Mouse (Mus musculus) lung, postnatal 0 days (tissue): ENCODE results near the gene Tescl. TPM values are rescaled to one million over a fixed set of nuclear protein-coding genes. Genes with fewer than 3 reads are reported as not detected.

ENCODE experiments used
- ATAC-seq: fragments of 200-750 bp; cut with Nextera tagmentation; 2 replicates; pipeline ENCODE4 v1.8.0; 2017; ENCODE audit warnings: moderate library complexity
- DNase-seq: peaks from one replicate; pipeline ENCODE4 v3.0.0-alpha.2; 2016; ENCODE audit warnings: low spot score
- H3K27ac ChIP-seq: fragments of 300-500 bp; sonication (generic); 2 replicates; pipeline ENCODE4 v1.5.1; 2014; ENCODE audit warnings: antibody characterized with exemption, mild to moderate bottlenecking, low read length, mixed read lengths
- H3K27me3 ChIP-seq: fragments of 300-500 bp; sonication (generic); replicated peaks from 2 replicates; pipeline ENCODE4 v1.6.1; 2014; ENCODE audit warnings: low read length, mixed read lengths; ENCODE audit not compliant: insufficient read depth
- H3K36me3 ChIP-seq: fragments of 300-500 bp; sonication (generic); 2 replicates; pipeline ENCODE4 v1.6.1; 2014; ENCODE audit warnings: low read length, mixed read lengths; ENCODE audit not compliant: insufficient read depth
- H3K4me1 ChIP-seq: fragments of 300-500 bp; sonication (generic); 2 replicates; pipeline ENCODE4 v1.6.1; 2014; ENCODE audit warnings: antibody characterized with exemption, low read depth, low read length, mixed read lengths; ENCODE audit not compliant: insufficient read depth
- H3K4me2 ChIP-seq: fragments of 300-500 bp; sonication (generic); replicated peaks from 2 replicates; pipeline ENCODE4 v1.6.1; 2014; ENCODE audit warnings: low read depth, mild to moderate bottlenecking, low read length, moderate library complexity, mixed read lengths
- H3K4me3 ChIP-seq: fragments of 300-500 bp; sonication (generic); 2 replicates; pipeline ENCODE4 v1.5.1; 2014; ENCODE audit warnings: low read depth, low read length
- H3K9ac ChIP-seq: fragments of 300-500 bp; sonication (generic); replicated peaks from 2 replicates; pipeline ENCODE4 v1.6.1; 2014; ENCODE audit warnings: low read depth, mild to moderate bottlenecking
- H3K9me3 ChIP-seq: fragments of 300-500 bp; sonication (generic); 2 replicates; pipeline ENCODE4 v1.6.1; 2016; ENCODE audit warnings: low read length, mixed read lengths
- CTCF ChIP-seq: IDR thresholded peaks from 2 replicates; pipeline ENCODE4 v1.5.1; 2016; ENCODE audit warnings: antibody characterized with exemption, mild to moderate bottlenecking
- EP300 ChIP-seq: IDR thresholded peaks from 2 replicates; pipeline ENCODE4 v1.6.1; 2016; ENCODE audit warnings: antibody characterized with exemption, mild to moderate bottlenecking, control low read depth
- WGBS: fragments of 180-500 bp; shearing (Covaris S2); extraction: QIAGEN DNeasy Blood & Tissue Kit; methylation state at CpG from one replicate; pipeline ENCODE4 v1.1.7; 2014; 5-methylcytosine and 5-hydroxymethylcytosine counted together
- polyA plus RNA-seq: library from polyadenylated mRNA; unstranded; fragments of >200 nt; fragmentation: Nextera tagmentation; extraction: Ambion mirVana; gene quantifications from 2 replicates; pipeline ENCODE4 v1.2.1, GENCODE M21; 2015

Gene Tescl
- polyA plus RNA-seq, 1 experiment from 2014 or later, result 0.27 TPM

DNA sequence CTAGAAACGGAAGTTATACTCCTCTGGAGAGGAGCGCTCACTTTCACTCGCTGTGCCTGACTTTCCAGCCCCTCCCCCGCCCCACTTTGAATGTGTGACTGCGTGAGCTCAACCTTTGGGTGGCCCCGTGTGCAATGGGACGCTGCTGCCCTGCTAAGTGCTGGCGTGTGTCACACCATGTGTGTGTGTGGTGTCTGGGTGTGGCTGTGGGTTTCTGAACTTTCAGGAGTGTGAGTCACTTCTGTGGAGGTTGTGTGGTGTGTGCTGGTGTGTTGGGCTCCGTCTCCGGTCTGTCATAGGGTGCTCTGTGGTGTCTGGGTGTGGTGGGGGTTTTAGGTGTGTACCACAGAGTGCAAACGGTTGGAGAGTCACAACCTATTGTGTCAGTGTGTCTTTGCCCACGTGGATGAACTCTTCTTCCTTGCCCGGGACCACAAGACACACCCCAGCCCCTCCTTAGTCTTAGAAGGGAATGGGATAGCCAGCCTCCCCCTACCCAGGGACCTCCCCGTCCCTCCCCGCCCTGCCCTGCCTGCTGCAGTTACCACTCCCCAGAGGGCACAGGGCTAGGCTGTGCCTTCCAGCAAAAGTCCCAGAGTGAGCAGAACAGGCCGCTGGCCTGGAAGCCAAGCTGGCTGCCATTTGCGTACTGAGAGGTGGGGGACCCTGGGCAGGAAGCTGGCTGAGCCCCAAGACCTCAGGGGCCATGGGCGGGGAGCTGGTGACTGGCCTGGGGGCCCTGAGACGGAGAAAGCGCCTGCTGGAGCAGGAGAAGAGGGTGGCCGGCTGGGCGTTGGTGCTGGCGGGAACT is 36.2 kb upstream of the Tescl start, which contains the start of gene Kcnn4:
Gene Kcnn4 (plus strand): TSS at position 533 of the 811 bp plus-strand sequence.
- 24% methylated on average over 22 of the region's 23 CpGs for WGBS
- H3K4me3 ChIP-seq, result no peak within 1 kb of the TSS
- peak; percentile 48 for DNase-seq
- H3K36me3 ChIP-seq, result no peaks in the 10 kb centered on the region
- peak; percentile 27 for ATAC-seq
- TF ChIP-seq EP300, result no peak
- TF ChIP-seq CTCF, result no peak
- no peak within 1 kb of the TSS for H3K9ac ChIP-seq
- peaks cover 2% of the 10 kb centered on the region; the same call in 1 of the 2 replicates for H3K4me1 ChIP-seq
- no peaks in the 10 kb centered on the region for H3K27me3 ChIP-seq
- H3K9me3 ChIP-seq, result no peaks in the 10 kb centered on the region
- no peak within 1 kb of the TSS for H3K27ac ChIP-seq
- peak within 1 kb of the TSS; percentile 11; the same call in 1 of the 2 replicates for H3K4me2 ChIP-seq

DNA sequence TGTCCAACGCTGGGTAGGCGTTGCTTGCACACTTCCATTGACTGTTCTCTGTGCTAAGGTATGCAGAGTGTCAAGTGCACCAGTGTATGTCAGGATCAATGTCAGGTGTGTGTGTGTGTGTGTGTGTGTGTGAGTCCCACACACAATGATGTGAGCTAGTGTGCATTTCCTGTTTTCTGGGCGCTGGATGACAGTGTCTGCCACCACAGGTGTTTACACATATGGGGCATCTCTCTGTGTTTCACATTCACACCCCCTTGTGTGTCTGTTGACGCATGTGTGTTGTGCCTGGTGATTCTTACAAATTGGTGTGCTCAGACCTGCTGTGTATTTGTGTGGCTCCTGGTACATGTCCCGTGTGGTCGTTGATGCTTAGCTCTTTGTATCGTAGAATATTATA is 35.2 kb upstream of the Tescl start:
- no peak overlapping the region for H3K9ac ChIP-seq
- peaks cover 2% of the 10 kb centered on the region; the same call in 1 of the 2 replicates for H3K4me1 ChIP-seq
- no peaks in the 10 kb centered on the region for H3K9me3 ChIP-seq
- no peak overlapping the region for H3K27ac ChIP-seq
- no peaks in the 10 kb centered on the region; the same call in 1 of the 2 replicates for H3K27me3 ChIP-seq
- 88% methylated on average over 7 of the region's 7 CpGs for WGBS
- DNase-seq, result no peak
- TF ChIP-seq EP300 (no peak), CTCF (no peak)
- no peaks in the 10 kb centered on the region for H3K36me3 ChIP-seq
- ATAC-seq, result no peak
- no peak overlapping the region for H3K4me3 ChIP-seq
- H3K4me2 ChIP-seq, result no peak overlapping the region

DNA sequence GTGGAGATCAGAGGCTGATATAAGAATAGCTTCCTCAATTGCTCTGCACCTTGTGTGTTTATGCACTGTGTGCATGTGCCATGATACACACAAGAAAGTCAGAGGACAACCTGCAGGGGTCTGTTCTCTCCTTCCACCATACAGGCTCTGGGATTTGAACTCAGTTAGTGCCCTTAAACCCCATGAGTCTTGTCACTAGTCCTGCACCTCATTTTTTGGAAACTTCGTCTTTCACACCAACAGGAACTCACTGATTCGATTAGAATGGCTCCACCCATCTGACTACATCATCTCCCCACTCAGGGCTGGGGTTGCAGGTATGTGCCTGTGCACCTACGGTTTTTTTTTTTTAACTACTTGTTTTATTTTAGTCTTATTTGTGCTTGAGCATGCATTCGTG is 34.5 kb upstream of the Tescl start:
- WGBS, result 53% methylated on average over 4 of the region's 4 CpGs
- H3K9ac ChIP-seq, result no peak overlapping the region
- ATAC-seq, result no peak
- TF ChIP-seq CTCF (no peak), EP300 (no peak)
- no peaks in the 10 kb centered on the region; the same call in 1 of the 2 replicates for H3K27me3 ChIP-seq
- no peak overlapping the region for H3K27ac ChIP-seq
- H3K4me1 ChIP-seq, result peaks cover 2% of the 10 kb centered on the region; the same call in 1 of the 2 replicates
- H3K9me3 ChIP-seq, result no peaks in the 10 kb centered on the region
- H3K4me3 ChIP-seq, result no peak overlapping the region
- DNase-seq, result no peak
- H3K36me3 ChIP-seq, result no peaks in the 10 kb centered on the region
- H3K4me2 ChIP-seq, result no peak overlapping the region

DNA sequence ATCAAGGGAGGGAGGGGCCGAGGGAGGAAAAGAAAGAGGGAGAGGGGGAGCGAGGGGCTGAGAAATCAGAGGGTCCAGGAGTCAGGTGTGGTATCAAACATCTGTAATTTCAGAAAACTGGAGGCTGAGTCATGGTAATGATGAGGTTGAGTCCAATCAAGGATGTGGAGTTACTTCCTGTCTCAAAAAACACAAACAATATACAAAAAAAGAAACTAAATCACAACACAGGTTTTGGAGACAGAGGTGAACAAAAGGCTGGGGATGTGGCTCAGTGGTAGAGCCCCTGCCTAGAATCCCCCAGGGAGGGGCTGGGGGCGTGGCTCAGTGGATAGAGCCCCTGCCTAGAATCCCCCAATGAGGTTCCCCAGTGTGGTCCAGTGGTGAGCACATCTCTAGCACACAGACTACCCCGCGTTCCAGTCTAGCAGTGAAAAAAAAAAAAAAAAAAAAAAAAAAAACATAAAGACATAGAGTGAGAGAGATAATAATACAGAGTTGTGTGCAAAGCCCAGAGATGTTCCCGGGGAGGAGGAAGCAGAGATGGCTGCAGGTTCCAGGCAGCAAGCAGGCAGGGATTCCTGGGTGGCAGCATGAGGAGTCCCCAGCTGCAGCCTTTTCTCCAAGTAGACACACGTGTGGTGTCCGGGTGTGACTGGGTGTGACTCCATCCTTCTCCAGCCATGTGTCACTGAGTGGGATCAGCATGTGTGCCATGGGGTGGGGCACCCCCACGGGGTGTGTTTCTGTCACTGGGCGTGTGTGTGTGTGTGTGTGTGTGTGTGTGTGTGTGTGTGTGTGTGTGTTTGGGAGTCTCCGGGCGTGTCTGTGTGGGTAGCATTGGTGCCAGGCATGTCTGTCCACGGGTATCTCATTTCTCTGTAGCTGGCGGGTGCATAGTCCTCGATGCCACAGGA is 33.2 kb upstream of the Tescl start:
- Histone ChIP-seq H3K4me3 (no peak overlapping the region), H3K9me3 (no peaks in the 10 kb centered on the region), H3K4me2 (no peak overlapping the region), H3K4me1 (peaks cover 2% of the 10 kb centered on the region; the same call in 1 of the 2 replicates), H3K27ac (no peak overlapping the region), H3K9ac (no peak overlapping the region), H3K27me3 (no peaks in the 10 kb centered on the region; the same call in 1 of the 2 replicates), H3K36me3 (no peaks in the 10 kb centered on the region)
- TF ChIP-seq EP300 (no peak), CTCF (no peak)
- ATAC-seq (no peak), DNase-seq (no peak)
- WGBS, result 66% methylated on average over 14 of the region's 15 CpGs

DNA sequence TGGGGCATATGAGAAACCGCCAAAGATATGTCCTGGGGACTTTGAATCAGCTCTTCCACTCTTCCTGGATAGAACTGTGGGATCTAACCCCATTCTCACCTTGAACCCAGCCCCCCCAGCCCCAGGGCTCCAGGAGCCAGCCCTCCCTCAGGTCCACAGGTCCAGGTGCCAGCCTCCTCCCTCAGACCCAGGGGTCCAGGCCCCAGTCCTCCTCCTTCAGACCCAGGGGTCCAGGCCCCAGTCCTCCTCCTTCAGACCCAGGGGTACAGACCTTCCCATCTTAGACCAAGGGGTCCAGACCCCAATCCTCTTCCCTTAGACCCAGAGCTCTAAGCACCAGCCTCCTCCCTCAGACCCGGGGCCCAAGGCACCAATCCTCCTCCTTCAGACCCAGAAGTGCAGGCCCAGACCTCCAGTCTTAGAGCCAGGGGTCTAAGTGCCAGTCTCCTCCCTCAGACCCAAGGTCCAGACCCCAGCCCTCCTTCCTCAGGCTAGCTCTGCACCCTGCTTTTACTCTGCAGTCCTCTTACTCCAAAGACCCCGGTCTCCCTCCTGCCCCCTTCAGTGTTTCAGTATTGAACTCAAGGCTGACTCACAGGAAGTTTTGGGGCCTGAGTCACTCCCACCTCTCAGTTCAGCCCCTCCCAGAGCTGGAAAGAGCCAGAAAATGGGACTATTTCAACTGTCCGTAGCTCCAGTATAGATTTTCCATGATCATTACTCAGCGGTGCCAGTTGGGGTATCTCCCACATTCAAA is 31.7 kb upstream of the Tescl start:
- 68% methylated on average over 5 of the region's 5 CpGs for WGBS
- H3K4me1 ChIP-seq, result peaks cover 2% of the 10 kb centered on the region; the same call in 1 of the 2 replicates
- H3K27ac ChIP-seq, result no peak overlapping the region
- no peak for TF ChIP-seq EP300
- TF ChIP-seq CTCF, result no peak
- no peak overlapping the region for H3K4me2 ChIP-seq
- no peak overlapping the region for H3K4me3 ChIP-seq
- no peaks in the 10 kb centered on the region for H3K36me3 ChIP-seq
- H3K9me3 ChIP-seq, result no peaks in the 10 kb centered on the region
- no peaks in the 10 kb centered on the region; the same call in 1 of the 2 replicates for H3K27me3 ChIP-seq
- no peak overlapping the region for H3K9ac ChIP-seq
- DNase-seq, result no peak
- no peak for ATAC-seq
